Mouse (Mus musculus) ES-E14 (cell line): Measurements from ENCODE around the gene Hbs1l.

ENCODE experiments used
- CHD2 ChIP-seq: IDR thresholded peaks from 2 replicates; pipeline ENCODE4 v1.6.1; 2014; ENCODE audit warnings: mild to moderate bottlenecking, low read depth, low read length, inconsistent platforms
- MAFK ChIP-seq: IDR thresholded peaks from 2 replicates; pipeline ENCODE4 v1.6.1; 2014; ENCODE audit warnings: mild to moderate bottlenecking, low read depth, low read length, inconsistent platforms; ENCODE audit not compliant: insufficient read depth

GRCm38 (mm10) chr10:21411621-21412205 lies 115.9 kb downstream of the Hbs1l start:
- TF ChIP-seq MAFK (no peak), CHD2 (no peak)
